Mouse (Mus musculus) embryonic facial prominence, embryonic 10.5 days (tissue): ENCODE measurements at regions not wholly inside any gene's neighbourhood (a gene's known extent, or its start where the extent isn't known, plus 50 kb on each side); places are given as distances from the start of the nearest gene placed in this dataset.

ENCODE experiments used
- DNase-seq: peaks from one replicate; pipeline ENCODE4 v3.0.0-alpha.2; 2017; ENCODE audit warnings: low spot score
- H3K27ac ChIP-seq: fragments of 300-500 bp; sonication (generic); replicated peaks from 2 replicates; pipeline ENCODE4 v1.5.1; 2016; ENCODE audit warnings: mild to moderate bottlenecking
- H3K27me3 ChIP-seq: fragments of 300-500 bp; sonication (generic); replicated peaks from 2 replicates; pipeline ENCODE4 v1.6.1; 2016; ENCODE audit warnings: low read depth, mild to moderate bottlenecking; ENCODE audit not compliant: poor library complexity, severe bottlenecking
- H3K36me3 ChIP-seq: fragments of 300-500 bp; sonication (generic); replicated peaks from 2 replicates; pipeline ENCODE4 v1.6.1; 2016; ENCODE audit warnings: mild to moderate bottlenecking, moderate library complexity
- H3K4me1 ChIP-seq: fragments of 300-500 bp; sonication (generic); 2 replicates; pipeline ENCODE4 v1.6.1; 2016
- H3K4me3 ChIP-seq: fragments of 300-500 bp; sonication (generic); 2 replicates; pipeline ENCODE4 v1.5.1; 2016; ENCODE audit warnings: mild to moderate bottlenecking, moderate library complexity
- H3K9me3 ChIP-seq: fragments of 300-500 bp; sonication (generic); 2 replicates; pipeline ENCODE4 v1.6.1; 2016; ENCODE audit warnings: mild to moderate bottlenecking
- WGBS: fragments of 180-500 bp; shearing (Covaris S2); methylation state at CpG from one replicate; pipeline ENCODE4 v1.1.7; 2016; 5-methylcytosine and 5-hydroxymethylcytosine counted together

GRCm38 (mm10) chr1:163456366-163456765 lies 52.9 kb upstream of the Gorab start:
- Histone ChIP-seq H3K4me1 (0 out of 2 replicates have a peak, but pooled peaks cover 3% of the 10 kb centered on the region), H3K4me3 (no peak overlapping the region), H3K27ac (no peak overlapping the region), H3K36me3 (no peaks in the 10 kb centered on the region), H3K27me3 (no peaks in the 10 kb centered on the region), H3K9me3 (no peaks in the 10 kb centered on the region)
- DNase-seq, result no peak
- 94% methylated on average over 8 of the region's 8 CpGs for WGBS
